Mouse (Mus musculus) heart, adult 2 months (tissue): ENCODE measurements at regions not wholly inside any gene's neighbourhood (a gene's known extent, or its start where the extent isn't known, plus 50 kb on each side); places are given as distances from the start of the nearest gene placed in this dataset.

ENCODE experiments used
- CTCF ChIP-seq: fragments of 200-600 bp; IDR thresholded peaks from 2 replicates; pipeline ENCODE4 v1.8.1; 2022; ENCODE audit warnings: antibody characterized with exemption, mild to moderate bottlenecking, moderate library complexity
- EP300 ChIP-seq: fragments of 200-500 bp; IDR thresholded peaks from 2 replicates; pipeline ENCODE4 v1.6.1; 2011; ENCODE audit warnings: low read depth, low read length, control low read depth; ENCODE audit not compliant: insufficient read depth
- POLR2A ChIP-seq: fragments of 200-500 bp; IDR thresholded peaks from 2 replicates; pipeline ENCODE4 v1.6.1; 2011; ENCODE audit warnings: mild to moderate bottlenecking, low read depth, low read length, control low read depth; ENCODE audit not compliant: insufficient read depth

DNA sequence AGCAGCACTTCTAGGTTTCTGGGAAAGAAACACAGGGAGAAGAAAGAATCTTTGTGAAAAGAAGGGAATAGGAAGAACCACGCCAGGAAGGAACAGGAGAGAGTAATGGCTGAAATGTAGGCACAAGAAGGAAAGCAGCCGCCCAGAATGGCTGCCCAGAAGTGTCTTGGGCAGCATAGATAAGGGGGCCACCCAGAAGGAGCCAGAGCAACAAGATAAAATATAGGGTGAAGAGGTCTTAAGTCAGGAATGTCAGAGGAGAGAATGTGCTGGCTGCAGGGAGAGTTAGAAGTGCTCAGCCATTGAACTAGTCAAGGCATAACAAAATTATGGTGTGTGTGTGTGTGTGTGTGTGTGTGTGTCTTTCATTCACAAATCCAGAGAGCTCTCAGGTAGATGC, 227.7 kb upstream of the Dkk2 start:
- TF ChIP-seq CTCF (no peak), POLR2A (no peak), EP300 (no peak)
